Mouse (Mus musculus): Measurements from ENCODE around the gene Zup1.
"Not testable (repeated sequence)": the region's sequence is repeated elsewhere in the genome, so short reads cannot be mapped to it uniquely, and the experiment has no call there.

Gene Zup1

GRCm38 (mm10) chr10:33950803-33951583, at the start of gene Zup1:
Zup1 (minus strand) TSS chr10:33951269.
- peak; percentile 73 for DNase-seq (ENCODE audit: low read depth, low spot score)

GRCm38 (mm10) chr10:33998397-33998796, 47.3 kb upstream of the Zup1 start:
- DNase-seq (ENCODE audit: low read depth, low spot score) = no peak

GRCm38 (mm10) chr10:33996686-33997085, 45.6 kb upstream of the Zup1 start:
- DNase-seq (ENCODE audit: low read depth, low spot score) = not testable (repeated sequence)

- peak; percentile 66 for DNase-seq (ENCODE audit: low read depth, low spot score)
These were observed 35.7 kb upstream of the Zup1 start for GRCm38 (mm10) chr10:33986771-33987170.

- no peak for DNase-seq (ENCODE audit: low read depth, low spot score)
These were observed 23.9 kb upstream of the Zup1 start for GRCm38 (mm10) chr10:33974781-33975494.

- no peak for DNase-seq (ENCODE audit: low read depth, low spot score)
These were observed 1.4 kb upstream of the Zup1 start for GRCm38 (mm10) chr10:33952509-33952908.

- DNase-seq (ENCODE audit: low read depth, low spot score) = no peak
These were observed 4.7 kb downstream of the Zup1 start for GRCm38 (mm10) chr10:33946336-33946735.

- no peak for DNase-seq (ENCODE audit: low read depth, low spot score)
These were observed 5.7 kb downstream of the Zup1 start for GRCm38 (mm10) chr10:33945390-33945789.

- no peak for DNase-seq (ENCODE audit: low read depth, low spot score)
These were observed 10.4 kb downstream of the Zup1 start for GRCm38 (mm10) chr10:33940702-33941101.

GRCm38 (mm10) chr10:33905489-33905888, 45.6 kb downstream of the Zup1 start:
- DNase-seq (ENCODE audit: low read depth, low spot score) = no peak

GRCm38 (mm10) chr10:33904530-33905481, 46.3 kb downstream of the Zup1 start, which contains the start of gene Rsph4a:
Rsph4a (plus strand) TSS chr10:33905111.
- no peak for DNase-seq (ENCODE audit: low read depth, low spot score)

- DNase-seq (ENCODE audit: low read depth, low spot score) = not testable (repeated sequence)
These were observed 49.5 kb downstream of the Zup1 start for GRCm38 (mm10) chr10:33901520-33901919.

GRCm38 (mm10) chr10:33882411-33882810, 68.7 kb downstream of the Zup1 start:
- not testable (repeated sequence) for DNase-seq (ENCODE audit: low read depth, low spot score)

- DNase-seq (ENCODE audit: low read depth, low spot score) = no peak
These were observed 78.2 kb downstream of the Zup1 start for GRCm38 (mm10) chr10:33872672-33873398.

GRCm38 (mm10) chr10:33870441-33870840, 80.6 kb downstream of the Zup1 start:
- DNase-seq (ENCODE audit: low read depth, low spot score) = no peak

Measured in skeletal muscle tissue, adult 2 months (tissue).